Mouse (Mus musculus): ENCODE data around the gene Fam124a.

DNA sequence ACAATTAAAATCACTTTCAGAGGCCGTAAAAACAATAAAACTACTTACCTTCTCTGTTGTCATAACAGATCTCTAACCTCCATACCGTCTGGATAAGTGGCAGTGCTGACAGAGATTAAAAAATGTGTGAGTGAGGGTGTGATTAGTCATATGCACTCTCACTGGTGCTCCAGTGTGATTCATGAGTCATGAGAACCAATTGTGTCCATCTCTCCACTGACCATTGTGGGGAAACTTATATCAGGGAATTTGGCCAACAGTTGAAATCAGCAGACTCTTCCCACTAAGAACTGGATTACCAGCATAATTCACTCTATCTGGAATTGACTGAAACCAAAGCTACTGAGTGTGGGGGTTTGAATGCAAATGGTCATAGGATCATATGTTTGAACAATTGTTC, 24.6 kb upstream of the Fam124a start:
- TF ChIP-seq CTCF (IDR thresholded peaks at IDR 0.05; ENCODE audit: control insufficient read depth, insufficient read depth, insufficient read length) = no peak
- no peak for TF ChIP-seq MAX (IDR thresholded peaks at IDR 0.05)
- no peak for TF ChIP-seq CEBPB (IDR thresholded peaks at IDR 0.05; ENCODE audit: low read depth)

Measured in C2C12 (cell line).